In the genomic region with DNA sequence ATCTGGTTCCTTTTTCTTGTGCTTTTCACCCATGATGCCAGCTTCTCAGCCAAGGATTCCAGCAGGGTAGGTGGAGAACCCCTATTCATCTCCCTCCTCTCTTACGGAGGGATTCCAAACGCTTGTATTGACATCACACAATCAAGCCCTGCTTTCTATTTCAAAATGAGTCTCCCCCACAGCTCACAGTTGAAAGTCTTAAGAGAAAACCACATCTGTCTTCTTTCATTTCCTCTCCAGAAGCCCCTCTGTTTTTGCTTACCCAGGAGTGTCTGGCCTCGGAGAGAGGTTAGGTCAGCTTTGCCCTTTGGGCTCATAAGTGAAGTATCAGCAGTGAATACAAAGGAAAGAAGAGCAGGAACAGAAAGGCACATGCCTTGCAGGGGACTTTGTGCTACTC, we compare ENCODE assay signal across 25 mouse cellular contexts. TPM values are rescaled to one million over a fixed set of nuclear protein-coding genes. Genes with fewer than 3 reads are reported as not detected.
"Had no signal": no experiment of that assay in that cellular context is flagged by ENCODE, and none has a peak within 500 bp of the region (broad histone marks: within the 10 kb centered on the region; RNA-seq: fewer than 3 reads in every experiment).

No protein-coding gene starts in this region.

- H3K4me3 ChIP-seq: kidney, embryonic 15.5 days; limb, embryonic 15.5 days; liver, embryonic 12.5 days; midbrain, embryonic 13.5 days; myocyte; neural tube, embryonic 15.5 days had no signal

- H3K27ac ChIP-seq: kidney, embryonic 15.5 days; limb, embryonic 15.5 days; liver, embryonic 12.5 days; midbrain, embryonic 13.5 days; neural tube, embryonic 15.5 days; stomach, postnatal 0 days had no signal

- H3K9me3 ChIP-seq: kidney, embryonic 15.5 days; limb, embryonic 15.5 days; liver, embryonic 12.5 days; midbrain, embryonic 13.5 days; neural tube, embryonic 15.5 days had no signal

- ATAC-seq: intestine, embryonic 16.5 days; liver, embryonic 12.5 days; midbrain, embryonic 13.5 days had no signal

- DNase-seq: kidney, adult 2 months; kidney, postnatal 14 days; layer of hippocampus, postnatal 36 days; left cerebral cortex, postnatal 4 days; lung, embryonic 14.5 days; lung, postnatal 10 days; lung, postnatal 4 days; right cerebral cortex, adult 18-20 months; right cerebral cortex, postnatal 25 days; thymus, adult 18-20 months; thymus, postnatal 36 days had no signal

- H3K9ac ChIP-seq: kidney, embryonic 15.5 days; limb, embryonic 15.5 days; liver, embryonic 12.5 days; lung, embryonic 14.5 days; midbrain, embryonic 13.5 days; neural tube, embryonic 15.5 days had no signal

- H3K4me2 ChIP-seq: kidney, embryonic 15.5 days; limb, embryonic 15.5 days; liver, embryonic 12.5 days; lung, embryonic 14.5 days; midbrain, embryonic 13.5 days; neural tube, embryonic 15.5 days had no signal

- H3K36me3 ChIP-seq: kidney, embryonic 15.5 days; limb, embryonic 15.5 days; liver, embryonic 12.5 days; midbrain, embryonic 13.5 days; neural tube, embryonic 15.5 days had no signal

- H3K4me1 ChIP-seq: kidney, embryonic 15.5 days; limb, embryonic 15.5 days; liver, embryonic 12.5 days; midbrain, embryonic 13.5 days; neural tube, embryonic 15.5 days had no signal

- H3K27me3 ChIP-seq: kidney, embryonic 15.5 days; limb, embryonic 15.5 days; liver, embryonic 12.5 days; midbrain, embryonic 13.5 days; neural tube, embryonic 15.5 days had no signal

RNA-seq across cellular contexts. Expression of gene Il12b, which starts 17.7 kb away (rescaled TPM):
- total RNA-seq: layer of hippocampus, adult 8-10 months; layer of hippocampus, postnatal 36 days; left cerebral cortex, postnatal 4 days; megakaryocyte-erythroid progenitor cell, adult 5-6 weeks; midbrain, postnatal 0 days had no signal
- polyA plus RNA-seq: intestine, embryonic 16.5 days; kidney, embryonic 15.5 days; liver, embryonic 16.5 days; lung, embryonic 14.5 days; midbrain, embryonic 13.5 days; midbrain, postnatal 0 days; myocyte; neural tube, embryonic 11.5 days; neural tube, embryonic 15.5 days; small intestine, adult 2 months; stomach, postnatal 0 days had no signal
